Mouse (Mus musculus): Measurements from ENCODE around the gene Atic. TPM values are rescaled to one million over a fixed set of nuclear protein-coding genes. Genes with fewer than 3 reads are reported as not detected.

The Atic gene
- polyA plus RNA-seq, 2 experiments from 2014 or later: 64.3 to 78.8 TPM

GRCm38 (mm10) chr1:71594268-71594667 is 37.3 kb downstream of the Atic start:
- no peak for ATAC-seq

GRCm38 (mm10) chr1:71595365-71595764 is 38.4 kb downstream of the Atic start:
- ATAC-seq: no peak

GRCm38 (mm10) chr1:71605751-71606150 is 48.8 kb downstream of the Atic start:
- ATAC-seq: no peak

GRCm38 (mm10) chr1:71606600-71607325 is 49.8 kb downstream of the Atic start:
- no peak for ATAC-seq

GRCm38 (mm10) chr1:71609057-71609775 is 52.3 kb downstream of the Atic start:
- no peak for ATAC-seq

- no peak for ATAC-seq
Observed at GRCm38 (mm10) chr1:71609916-71610315, 53.0 kb downstream of the Atic start.

GRCm38 (mm10) chr1:71612256-71612655 is 55.3 kb downstream of the Atic start:
- no peak for ATAC-seq

- no peak for ATAC-seq
Observed at GRCm38 (mm10) chr1:71614545-71615246, 57.7 kb downstream of the Atic start.

GRCm38 (mm10) chr1:71621526-71621925 is 64.6 kb downstream of the Atic start:
- ATAC-seq: no peak

- ATAC-seq: no peak
Observed at GRCm38 (mm10) chr1:71623625-71624024, 66.7 kb downstream of the Atic start.

Other genes with a start within 250 kb of the Atic start
- not detected for gene Abca12, start 142.2 kb upstream of the Atic start, polyA plus RNA-seq (2017; shearing (Covaris generic))
- gene Fn1, start 96.0 kb downstream of the Atic start, polyA plus RNA-seq (2017; shearing (Covaris generic)): under 1 TPM; 0.22 to 0.37 TPM

All from CD4-positive, CD25-positive, alpha-beta regulatory T cell, adult 4 months (primary cell).